ENCODE assay signal across 26 mouse cellular contexts in genomic region chr2:59211051-59211450, GRCm38 (mm10).
"Had no signal": no experiment of that assay in that cellular context is flagged by ENCODE, and none has a peak within 500 bp of the region (broad histone marks: within the 10 kb centered on the region; RNA-seq: fewer than 3 reads in every experiment).

No protein-coding gene starts in this region.

- H3K9me3 ChIP-seq: heart, embryonic 13.5 days; heart, embryonic 15.5 days; hindbrain, embryonic 13.5 days; hindbrain, embryonic 15.5 days; intestine, embryonic 15.5 days; kidney, embryonic 15.5 days; limb, embryonic 13.5 days; limb, embryonic 15.5 days; liver, embryonic 13.5 days; liver, embryonic 15.5 days had no signal

- H3K4me1 ChIP-seq: limb, embryonic 13.5 days had no signal

- H3K9ac ChIP-seq: heart, embryonic 13.5 days; heart, embryonic 15.5 days; hindbrain, embryonic 13.5 days; hindbrain, embryonic 15.5 days; intestine, embryonic 15.5 days; kidney, embryonic 15.5 days; limb, embryonic 13.5 days; limb, embryonic 15.5 days; liver, embryonic 13.5 days; liver, embryonic 15.5 days had no signal

- DNase-seq: gastrocnemius, postnatal 14 days; gastrocnemius, postnatal 36 days; heart, adult 2 months; heart, postnatal 14 days; heart, postnatal 36 days; kidney, adult 11 months; kidney, adult 2 months; kidney, adult 9 months; kidney, postnatal 14 days; kidney, postnatal 36 days; layer of hippocampus, adult 9-11 months; layer of hippocampus, postnatal 36 days; left cerebral cortex, postnatal 4 days; liver, embryonic 13.5 days had no signal

- H3K36me3 ChIP-seq: hindbrain, embryonic 13.5 days; hindbrain, embryonic 15.5 days; intestine, embryonic 15.5 days; kidney, embryonic 15.5 days; limb, embryonic 13.5 days; liver, embryonic 13.5 days had no signal

- H3K4me3 ChIP-seq: heart, adult 2 months; heart, embryonic 13.5 days; heart, embryonic 15.5 days; hindbrain, embryonic 13.5 days; hindbrain, embryonic 15.5 days; intestine, embryonic 15.5 days; kidney, embryonic 15.5 days; limb, embryonic 13.5 days; limb, embryonic 15.5 days; liver, embryonic 13.5 days; liver, embryonic 15.5 days had no signal

- H3K27ac ChIP-seq: heart, adult 2 months; heart, embryonic 13.5 days; heart, embryonic 15.5 days; hindbrain, embryonic 13.5 days; hindbrain, embryonic 15.5 days; hindbrain, postnatal 0 days; intestine, embryonic 15.5 days; kidney, embryonic 15.5 days; kidney, postnatal 0 days; limb, embryonic 13.5 days; limb, embryonic 15.5 days; liver, embryonic 13.5 days; liver, embryonic 15.5 days had no signal

- ATAC-seq: hindbrain, postnatal 0 days; intestine, embryonic 15.5 days had no signal

- H3K27me3 ChIP-seq: heart, embryonic 13.5 days; heart, embryonic 15.5 days; hindbrain, embryonic 13.5 days; hindbrain, embryonic 15.5 days; intestine, embryonic 15.5 days; kidney, embryonic 15.5 days; limb, embryonic 13.5 days; limb, embryonic 15.5 days; liver, embryonic 13.5 days; liver, embryonic 15.5 days had no signal

- H3K4me2 ChIP-seq: heart, embryonic 11.5 days; heart, embryonic 13.5 days; heart, embryonic 15.5 days; hindbrain, embryonic 13.5 days; hindbrain, embryonic 15.5 days; intestine, embryonic 15.5 days; kidney, embryonic 15.5 days; limb, embryonic 13.5 days; limb, embryonic 15.5 days; liver, embryonic 13.5 days; liver, embryonic 15.5 days had no signal
